Mouse (Mus musculus) adrenal gland, postnatal 36 days (tissue): Measurements from ENCODE around the gene Gadl1. TPM values are rescaled to one million over a fixed set of nuclear protein-coding genes. Genes with fewer than 3 reads are reported as not detected.
"Not testable (repeated sequence)": the region's sequence is repeated elsewhere in the genome, so short reads cannot be mapped to it uniquely, and the experiment has no call there.

Source experiments
- DNase-seq, 2 experiments: peaks; one replicate each; pipeline ENCODE4 v3.0.0; 2021; ENCODE audit warnings: mixed read lengths in 1 of 2
- total RNA-seq, 2 experiments: library from RNA; stranded (reverse); gene quantifications; 2 replicates each; pipeline ENCODE4 v1.2.3; 2021

The Gadl1 gene
- total RNA-seq, 2 experiments from 2014 or later, result 0.10 to 0.30 TPM

- no peak for DNase-seq
Measured at GRCm38 (mm10) chr9:116029076-116029475, 119.8 kb downstream of the Gadl1 start.

- DNase-seq, result no peak
Measured at GRCm38 (mm10) chr9:116032711-116033110, 123.5 kb downstream of the Gadl1 start.

GRCm38 (mm10) chr9:116038275-116038674 lies 129.0 kb downstream of the Gadl1 start:
- no peak for DNase-seq

DNA sequence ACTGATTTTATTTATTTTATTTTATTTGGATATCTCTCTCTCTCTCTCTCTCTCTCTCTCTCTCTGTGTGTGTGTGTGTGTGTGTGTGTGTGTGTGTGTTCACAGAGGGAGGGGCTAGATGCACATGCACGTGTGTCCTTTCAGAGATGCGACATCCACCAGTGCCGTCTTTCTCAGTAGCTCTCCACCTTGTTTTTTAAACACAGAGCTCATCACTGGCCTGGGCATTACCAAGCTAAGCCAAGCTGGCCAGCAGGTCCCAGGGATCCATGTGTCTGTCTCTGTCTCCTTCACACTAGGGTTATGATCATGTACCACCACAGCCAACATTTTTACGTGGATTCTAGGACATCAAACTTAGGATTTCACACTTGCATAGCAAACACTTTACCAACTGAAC lies 130.7 kb downstream of the Gadl1 start:
- no peak for DNase-seq

- not testable (repeated sequence) for DNase-seq
Measured at GRCm38 (mm10) chr9:116040852-116041251, 131.6 kb downstream of the Gadl1 start.

GRCm38 (mm10) chr9:116041369-116041768 lies 132.1 kb downstream of the Gadl1 start:
- DNase-seq, result no peak

- peak; percentile 87 to 88 for DNase-seq
Measured at GRCm38 (mm10) chr9:116041787-116042186, 132.5 kb downstream of the Gadl1 start.

GRCm38 (mm10) chr9:116049985-116050384 lies 140.7 kb downstream of the Gadl1 start:
- DNase-seq, result no peak

DNA sequence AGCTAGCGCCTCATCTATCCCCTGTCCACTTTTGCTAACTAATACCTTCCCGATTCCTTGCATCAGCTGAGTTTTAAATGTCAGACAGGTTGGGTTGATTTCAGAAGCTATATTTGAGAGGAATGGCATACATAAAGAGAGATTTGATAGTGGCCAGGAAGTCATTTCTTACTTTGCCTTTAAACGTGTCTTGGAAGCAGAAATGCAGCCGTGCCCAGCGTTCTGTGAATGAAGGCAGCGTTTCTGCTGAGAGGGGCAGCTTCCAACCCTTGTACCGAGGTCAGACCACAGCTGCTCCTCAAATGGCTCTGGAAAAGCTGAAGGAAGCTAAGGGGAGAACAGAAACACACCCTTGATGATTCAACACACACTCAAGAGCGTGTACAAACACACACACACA lies 144.7 kb downstream of the Gadl1 start:
- no peak for DNase-seq

DNA sequence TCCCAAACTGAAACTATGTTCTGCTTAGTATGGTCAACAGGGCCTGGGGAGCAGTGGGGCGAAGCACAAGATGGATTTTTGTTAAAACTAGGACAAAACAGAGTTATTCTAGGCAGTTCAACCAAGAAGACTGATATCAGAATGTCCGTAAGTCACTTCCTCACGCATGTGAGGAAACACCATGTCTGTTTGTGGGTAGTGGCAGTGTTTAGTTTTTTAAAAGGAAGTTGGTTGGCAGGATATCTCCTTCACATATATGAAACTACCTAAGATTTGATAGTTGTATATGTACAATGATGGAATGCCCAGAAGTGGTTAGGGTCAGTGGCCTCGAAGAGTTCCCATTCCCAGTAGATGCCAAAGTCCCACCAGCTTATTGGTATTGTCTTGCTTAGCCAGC lies 149.2 kb downstream of the Gadl1 start:
- no peak for DNase-seq

DNA sequence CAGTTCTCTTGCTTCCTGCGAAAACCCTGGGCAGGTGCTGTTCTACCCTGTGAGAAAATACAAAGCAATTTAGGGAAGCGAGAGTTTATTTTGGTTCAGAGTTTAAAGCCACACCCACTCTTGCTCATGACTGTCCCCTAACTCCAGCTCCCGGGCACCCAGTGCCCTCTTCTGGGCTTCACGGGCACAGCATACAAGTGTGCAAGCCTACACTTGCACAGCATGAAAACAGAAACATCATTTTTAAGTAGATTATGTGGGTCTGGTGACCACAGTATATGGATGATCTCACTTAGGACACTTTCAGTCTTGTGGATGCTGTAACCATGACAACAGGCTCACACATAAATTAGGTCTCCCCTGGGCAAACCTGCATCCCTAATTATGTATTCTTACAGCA lies 149.9 kb downstream of the Gadl1 start:
- peak in 1 of 2 experiments; percentile 27 for DNase-seq

- peak in 1 of 2 experiments; percentile 11 for DNase-seq
Measured at GRCm38 (mm10) chr9:116060691-116061090, 151.4 kb downstream of the Gadl1 start.

GRCm38 (mm10) chr9:116064774-116065173 lies 155.5 kb downstream of the Gadl1 start:
- no peak for DNase-seq

DNA sequence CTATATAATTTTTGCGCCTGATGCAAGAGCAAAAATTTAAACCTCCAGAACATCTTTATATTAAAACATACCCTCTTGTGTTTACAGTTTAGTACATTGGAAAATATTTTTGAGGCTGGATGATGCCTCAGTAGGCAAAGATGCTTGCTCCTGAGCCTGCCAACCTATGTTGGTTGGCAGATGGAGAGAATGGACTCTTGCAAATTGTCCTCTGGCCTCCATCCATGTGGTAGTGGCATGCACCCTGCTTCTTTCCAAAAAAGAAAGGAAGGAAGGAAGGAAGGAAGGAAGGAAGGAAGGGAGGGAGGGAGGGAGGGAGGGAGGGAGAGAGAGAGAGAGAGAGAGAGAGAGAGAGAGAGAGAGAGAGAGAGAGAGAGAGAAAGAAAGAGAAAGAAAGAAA lies 162.3 kb downstream of the Gadl1 start:
- not testable (repeated sequence) for DNase-seq

GRCm38 (mm10) chr9:116076163-116076562 lies 166.9 kb downstream of the Gadl1 start:
- no peak for DNase-seq

DNA sequence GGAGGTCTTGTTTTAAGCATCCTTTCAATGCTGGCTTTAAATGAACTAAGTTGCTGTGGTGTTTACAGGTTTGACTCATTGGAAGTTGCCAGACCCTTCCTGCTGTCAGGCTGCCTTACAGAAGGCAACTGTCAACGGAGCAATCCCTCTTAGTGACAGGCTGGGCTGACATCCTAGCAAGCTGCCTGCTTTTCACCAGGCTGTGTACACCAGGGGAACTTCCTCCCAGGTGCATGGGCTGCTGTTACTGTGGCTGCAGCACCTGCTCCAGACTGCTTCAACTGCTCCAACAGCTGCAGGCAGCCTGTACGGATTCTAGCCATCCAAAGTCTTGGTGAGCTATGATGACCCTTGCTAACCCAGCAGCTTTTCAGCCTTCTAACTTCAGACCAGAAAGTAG lies 167.7 kb downstream of the Gadl1 start:
- DNase-seq, result no peak

DNA sequence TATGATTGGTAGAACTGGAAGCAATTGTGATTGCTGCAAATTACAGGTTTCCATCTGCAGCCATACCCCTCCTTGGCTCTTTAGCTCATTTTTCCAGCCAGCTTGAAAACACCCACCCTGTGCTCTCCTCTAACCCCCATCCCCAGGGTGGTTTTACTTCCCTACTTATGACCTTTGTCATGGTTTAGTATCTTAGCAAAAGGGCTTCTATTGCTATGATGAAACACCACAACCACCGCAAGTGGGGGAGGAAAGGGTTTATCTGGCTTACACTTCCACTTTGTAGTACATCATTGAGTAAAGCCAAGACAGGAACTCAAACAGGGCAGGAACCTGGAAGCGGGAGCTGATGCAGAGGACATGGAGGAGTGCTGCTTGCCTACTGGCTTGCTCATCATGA lies 168.2 kb downstream of the Gadl1 start:
- no peak for DNase-seq

DNA sequence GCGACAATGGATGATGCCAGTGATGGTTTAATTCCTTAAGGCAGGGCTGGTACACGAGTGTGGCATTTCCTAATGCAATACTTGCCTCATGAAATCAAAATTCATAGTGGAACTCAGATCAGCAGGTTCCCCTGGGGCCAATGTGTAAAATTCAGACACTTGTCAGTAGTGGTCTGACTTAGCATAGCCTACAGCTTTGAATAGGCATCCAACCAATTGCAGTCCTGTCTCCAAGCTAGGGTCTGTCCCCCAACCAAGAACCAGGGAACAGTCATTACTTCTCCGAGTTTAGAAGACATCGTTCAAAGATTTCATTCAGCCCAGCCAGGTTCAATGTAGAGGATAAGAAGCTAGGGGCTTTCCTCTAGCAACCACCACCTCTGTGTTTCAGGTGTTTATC lies 172.5 kb downstream of the Gadl1 start:
- no peak for DNase-seq

GRCm38 (mm10) chr9:116083300-116083699 lies 174.0 kb downstream of the Gadl1 start:
- DNase-seq, result no peak

DNA sequence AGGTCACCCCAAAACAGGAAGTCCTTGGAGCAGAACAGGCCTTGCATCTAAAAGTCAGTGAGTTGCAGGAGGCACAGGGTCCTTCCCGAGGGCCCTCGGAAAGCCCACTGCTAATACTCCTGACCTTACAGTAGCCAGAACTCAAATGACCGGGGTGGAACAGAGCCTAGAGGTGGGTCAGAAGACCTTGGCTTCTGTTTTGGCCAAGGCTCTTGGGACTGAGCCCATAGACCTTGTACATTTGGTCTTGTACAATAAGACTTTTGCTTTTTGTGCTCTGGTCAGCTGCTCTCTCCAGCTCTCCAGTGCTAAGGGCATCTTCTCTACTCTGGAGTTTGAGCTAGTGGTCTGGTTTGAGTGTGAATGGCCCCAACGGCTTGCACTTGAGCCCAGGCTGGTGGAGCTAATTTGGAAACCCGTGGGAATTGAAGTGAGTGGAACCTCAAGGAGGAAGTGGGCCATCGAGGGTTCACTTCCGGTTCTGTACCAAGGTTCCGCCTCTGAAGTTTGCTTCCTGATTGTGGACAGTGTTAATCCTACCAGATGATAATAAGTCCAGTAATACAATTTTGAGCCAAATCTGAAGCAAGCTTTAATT lies 174.6 kb downstream of the Gadl1 start:
- DNase-seq, result peak; percentile 25 to 42

- peak in 1 of 2 experiments; percentile 19 for DNase-seq
Measured at GRCm38 (mm10) chr9:116084324-116084931, 175.2 kb downstream of the Gadl1 start.

GRCm38 (mm10) chr9:116085999-116086398 lies 176.7 kb downstream of the Gadl1 start:
- DNase-seq, result no peak

- no peak for DNase-seq
Measured at GRCm38 (mm10) chr9:116087263-116087662, 178.0 kb downstream of the Gadl1 start.

GRCm38 (mm10) chr9:116087880-116088279 lies 178.6 kb downstream of the Gadl1 start:
- peak; percentile 69 to 77 for DNase-seq
